Comparison of ENCODE assay signal across 9 mouse cellular contexts in genomic region chr11:43569188-43569587, GRCm38 (mm10). TPM values are rescaled to one million over a fixed set of nuclear protein-coding genes. Genes with fewer than 3 reads are reported as not detected.
DNase-seq lines count a peak whose midpoint lies in the region; ATAC-seq lines count a peak whose summit lies in the region.
"Had no signal": no experiment of that assay in that cellular context is flagged by ENCODE, and none has a peak within 500 bp of the region (broad histone marks: within the 10 kb centered on the region; RNA-seq: fewer than 3 reads in every experiment).

No protein-coding gene starts in this region.

- peak overlapping the region; percentile 45 for H3K4me2 ChIP-seq in heart, embryonic 16.5 days (ENCODE audit: low read depth, low read length)
- no peak overlapping the region for H3K4me2 ChIP-seq in midbrain, embryonic 15.5 days
- no peak overlapping the region for H3K4me2 ChIP-seq in midbrain, embryonic 14.5 days (ENCODE audit: low read length)
- H3K4me2 ChIP-seq in intestine, embryonic 16.5 days (ENCODE audit: low read depth, low read length) = no peak overlapping the region

- no peak for ATAC-seq in heart, embryonic 16.5 days (replicated peaks; ENCODE audit: extremely low read depth, insufficient read depth, low FRiP score)
- no peak for ATAC-seq in midbrain, embryonic 15.5 days (replicated peaks)
- ATAC-seq in midbrain, embryonic 14.5 days (ENCODE audit: low FRiP score, low TSS enrichment) = no peak
- no peak for ATAC-seq in intestine, embryonic 16.5 days
- no peak for ATAC-seq in activated CD4-positive, CD25-positive, alpha-beta regulatory T cell, adult 4 months

- H3K27me3 ChIP-seq in heart, embryonic 16.5 days (ENCODE audit: control insufficient read depth, insufficient read depth, low read length) = no peaks in the 10 kb centered on the region
- no peaks in the 10 kb centered on the region for H3K27me3 ChIP-seq in midbrain, embryonic 15.5 days (replicated peaks)
- H3K27me3 ChIP-seq in midbrain, embryonic 14.5 days (ENCODE audit: control insufficient read depth, insufficient read depth, low read length) = no peaks in the 10 kb centered on the region
- H3K27me3 ChIP-seq in intestine, embryonic 16.5 days (replicated peaks; ENCODE audit: control insufficient read depth, insufficient read depth, low read length) = no peaks in the 10 kb centered on the region

- no peaks in the 10 kb centered on the region for H3K36me3 ChIP-seq in heart, embryonic 16.5 days (ENCODE audit: control insufficient read depth, insufficient read depth)
- H3K36me3 ChIP-seq in midbrain, embryonic 15.5 days (replicated peaks) = no peaks in the 10 kb centered on the region
- no peaks in the 10 kb centered on the region for H3K36me3 ChIP-seq in midbrain, embryonic 14.5 days (ENCODE audit: control insufficient read depth, insufficient read depth, low read length)
- H3K36me3 ChIP-seq in intestine, embryonic 16.5 days (ENCODE audit: control insufficient read depth, insufficient read depth, low read length) = no peaks in the 10 kb centered on the region
- H3K36me3 ChIP-seq: G1E had no signal

- no peak overlapping the region for H3K4me3 ChIP-seq in heart, embryonic 16.5 days (ENCODE audit: low read length)
- H3K4me3 ChIP-seq in midbrain, embryonic 15.5 days = no peak overlapping the region
- no peak overlapping the region for H3K4me3 ChIP-seq in midbrain, embryonic 14.5 days (replicated peaks; ENCODE audit: low read depth, low read length)
- no peak overlapping the region for H3K4me3 ChIP-seq in intestine, embryonic 16.5 days (ENCODE audit: low read length)

- H3K4me1 ChIP-seq in heart, embryonic 16.5 days (ENCODE audit: control insufficient read depth, insufficient read depth, low read length) = peaks cover 62% of the 10 kb centered on the region
- peaks cover 23% of the 10 kb centered on the region for H3K4me1 ChIP-seq in midbrain, embryonic 15.5 days
- peaks cover 18% of the 10 kb centered on the region for H3K4me1 ChIP-seq in midbrain, embryonic 14.5 days (ENCODE audit: control insufficient read depth, insufficient read depth, low read length)
- peaks cover 13% of the 10 kb centered on the region for H3K4me1 ChIP-seq in intestine, embryonic 16.5 days (ENCODE audit: control insufficient read depth, insufficient read depth, low read length)

- peak overlapping the region; percentile 92 for H3K27ac ChIP-seq in heart, embryonic 16.5 days (ENCODE audit: low read length)
- H3K27ac ChIP-seq in midbrain, embryonic 15.5 days = 0 out of 2 replicates have a peak overlapping the region, but pooled peaks have one; percentile 32
- no peak overlapping the region; the same call in 1 of the 2 replicates for H3K27ac ChIP-seq in midbrain, embryonic 14.5 days (replicated peaks; ENCODE audit: low read depth, low read length)
- peak overlapping the region; percentile 74 for H3K27ac ChIP-seq in intestine, embryonic 16.5 days (ENCODE audit: low read length)

- WGBS in heart, embryonic 16.5 days = 53% methylated on average over 5 of the region's 5 CpGs
- WGBS in midbrain, embryonic 15.5 days = 82% methylated on average over 5 of the region's 5 CpGs
- 81% methylated on average over 5 of the region's 5 CpGs for WGBS in midbrain, embryonic 14.5 days
- WGBS in intestine, embryonic 16.5 days = 77% methylated on average over 5 of the region's 5 CpGs

- no peak for DNase-seq in heart, adult 9 months (ENCODE audit: low spot score in 2 of 2)
- no peak for DNase-seq in midbrain, embryonic 14.5 days
- DNase-seq in retina, embryonic 14.5 days (ENCODE audit: low spot score) = no peak
- DNase-seq: thymus, postnatal 36 days had no signal

- H3K9me3 ChIP-seq in heart, embryonic 16.5 days (replicated peaks; ENCODE audit: control insufficient read depth, low read length) = no peaks in the 10 kb centered on the region
- H3K9me3 ChIP-seq in midbrain, embryonic 15.5 days = no peaks in the 10 kb centered on the region
- no peaks in the 10 kb centered on the region for H3K9me3 ChIP-seq in midbrain, embryonic 14.5 days (ENCODE audit: control insufficient read depth, low read length)
- no peaks in the 10 kb centered on the region for H3K9me3 ChIP-seq in intestine, embryonic 16.5 days (ENCODE audit: control insufficient read depth, low read length)
- H3K9me3 ChIP-seq: G1E had no signal

- H3K9ac ChIP-seq in heart, embryonic 16.5 days (ENCODE audit: low read length) = peak overlapping the region; percentile 54
- H3K9ac ChIP-seq in midbrain, embryonic 15.5 days = no peak overlapping the region
- no peak overlapping the region for H3K9ac ChIP-seq in midbrain, embryonic 14.5 days (replicated peaks; ENCODE audit: low read length)
- H3K9ac ChIP-seq in intestine, embryonic 16.5 days (ENCODE audit: low read depth, low read length) = no peak overlapping the region

RNA-seq across cellular contexts. Expression of gene 4933415A04Rik, which starts 17.7 kb away (rescaled TPM):
- polyA plus RNA-seq in heart, embryonic 16.5 days (2015; fragmentation: Nextera tagmentation; extraction: Ambion mirVana) = 4.5 and 5.5 TPM in 2 replicates
- 4.1 and 4.2 TPM in 2 replicates for polyA plus RNA-seq in midbrain, embryonic 15.5 days (2015; fragmentation: Nextera tagmentation; extraction: Ambion mirVana)
- polyA plus RNA-seq in midbrain, embryonic 14.5 days (2014; fragmentation: Nextera tagmentation; extraction: Ambion mirVana) = 3.2 and 3.9 TPM in 2 replicates
- polyA plus RNA-seq in intestine, embryonic 16.5 days (2015; fragmentation: Nextera tagmentation; extraction: Ambion mirVana) = 4.1 and 5.0 TPM in 2 replicates
- not detected for polyA plus RNA-seq in activated CD4-positive, CD25-positive, alpha-beta regulatory T cell, adult 4 months (2017; shearing (Covaris generic))
- polyA plus RNA-seq: G1E had no signal

RNA-seq across cellular contexts. Expression of gene Fabp6, which starts 32.2 kb away (rescaled TPM):
- polyA plus RNA-seq in heart, embryonic 16.5 days (2015; fragmentation: Nextera tagmentation; extraction: Ambion mirVana) = 18.3 TPM in 1 of 2 replicates, not detected in the other
- not detected in 2 replicates for polyA plus RNA-seq in midbrain, embryonic 15.5 days (2015; fragmentation: Nextera tagmentation; extraction: Ambion mirVana)
- polyA plus RNA-seq in midbrain, embryonic 14.5 days (2014; fragmentation: Nextera tagmentation; extraction: Ambion mirVana) = not detected in 2 replicates
- 2.4 and 5.2 TPM in 2 replicates for polyA plus RNA-seq in intestine, embryonic 16.5 days (2015; fragmentation: Nextera tagmentation; extraction: Ambion mirVana)
- not detected for polyA plus RNA-seq in activated CD4-positive, CD25-positive, alpha-beta regulatory T cell, adult 4 months (2017; shearing (Covaris generic))
- polyA plus RNA-seq: G1E had no signal

RNA-seq across cellular contexts. Expression of gene Ccnjl, which starts 40.6 kb away (rescaled TPM):
- polyA plus RNA-seq in heart, embryonic 16.5 days (2015; fragmentation: Nextera tagmentation; extraction: Ambion mirVana) = 19.5 and 20.4 TPM in 2 replicates
- 13.7 and 15.3 TPM in 2 replicates for polyA plus RNA-seq in midbrain, embryonic 15.5 days (2015; fragmentation: Nextera tagmentation; extraction: Ambion mirVana)
- polyA plus RNA-seq in midbrain, embryonic 14.5 days (2014; fragmentation: Nextera tagmentation; extraction: Ambion mirVana) = 11.7 and 16.2 TPM in 2 replicates
- 14.6 and 15.0 TPM in 2 replicates for polyA plus RNA-seq in intestine, embryonic 16.5 days (2015; fragmentation: Nextera tagmentation; extraction: Ambion mirVana)
- polyA plus RNA-seq in activated CD4-positive, CD25-positive, alpha-beta regulatory T cell, adult 4 months (2017; shearing (Covaris generic)) = under 1 TPM in 1 of 2 experiments, not detected in 1; 0.17 TPM
- polyA plus RNA-seq: G1E had no signal

Comparison
In these comparisons a context has a peak if more than half of its experiments do, and no peak if none do; other contexts are left out.
1. RNA of gene Ccnjl, which starts 40.6 kb away (polyA plus RNA-seq): 19.5 to 20.4 TPM in heart, embryonic 16.5 days, 11.7 to 16.2 TPM in midbrain, embryonic 14.5 days, 14.6 to 15.0 TPM in intestine, embryonic 16.5 days and 13.7 to 15.3 TPM in midbrain, embryonic 15.5 days; 0.17 TPM in activated CD4-positive, CD25-positive, alpha-beta regulatory T cell, adult 4 months; every median in the first group is over 10 times any median in the second.